Comparison of ENCODE assay signal across 12 mouse cellular contexts in genomic region chrX:99048111-99048510, GRCm38 (mm10). TPM values are rescaled to one million over a fixed set of nuclear protein-coding genes. Genes with fewer than 3 reads are reported as not detected.
A peak's percentile ranks its signal among the peaks of the same experiment; 100 is the strongest.
DNase-seq lines count a peak whose midpoint lies in the region; TF ChIP-seq lines count a peak whose summit lies in the region.
"Had no signal": no experiment of that assay in that cellular context is flagged by ENCODE, and none has a peak within 500 bp of the region (broad histone marks: within the 10 kb centered on the region; RNA-seq: fewer than 3 reads in every experiment).

No protein-coding gene starts in this region.

- no peak for DNase-seq in heart, embryonic 10.5 days (ENCODE audit: low spot score)
- no peak for DNase-seq in heart, postnatal 4 days
- peak; percentile 74 for DNase-seq in kidney, postnatal 14 days
- no peak for DNase-seq in adrenal gland, adult 8-10 months
- DNase-seq in gastrocnemius, postnatal 10 days = no peak
- no peak for DNase-seq in left cerebral cortex, adult 11 months (ENCODE audit: low spot score)
- DNase-seq: cerebellum, adult 11 months had no signal

- peaks cover 47% of the 10 kb centered on the region for H3K4me1 ChIP-seq in heart, embryonic 10.5 days
- H3K4me1 ChIP-seq in E14TG2a.4 (replicated peaks; ENCODE audit: low read depth, low read length) = peaks cover 94% of the 10 kb centered on the region
- H3K4me1 ChIP-seq in brown adipose tissue, adult 24 weeks (ENCODE audit: control insufficient read depth, insufficient read depth, insufficient read length, low read length) = peaks cover 9% of the 10 kb centered on the region

- H3K4me3 ChIP-seq in heart, embryonic 10.5 days = no peak overlapping the region
- H3K4me3 ChIP-seq in E14TG2a.4 (replicated peaks; ENCODE audit: low read length) = no peak overlapping the region
- no peak overlapping the region for H3K4me3 ChIP-seq in brown adipose tissue, adult 24 weeks (ENCODE audit: insufficient read depth, low read depth, low read length)
- H3K4me3 ChIP-seq: limb, embryonic 13.5 days; midbrain, embryonic 15.5 days had no signal

- 39% methylated on average over 4 of the region's 4 CpGs for WGBS in heart, embryonic 10.5 days

- H3K27ac ChIP-seq in heart, embryonic 10.5 days = peak overlapping the region; percentile 47; the same call in 1 of the 2 replicates
- H3K27ac ChIP-seq in brown adipose tissue, adult 24 weeks (replicated peaks; ENCODE audit: low read depth, low read length) = peak overlapping the region; percentile 89
- H3K27ac ChIP-seq: limb, embryonic 13.5 days; midbrain, embryonic 15.5 days had no signal

- no peaks in the 10 kb centered on the region for H3K9me3 ChIP-seq in heart, embryonic 10.5 days
- no peaks in the 10 kb centered on the region for H3K9me3 ChIP-seq in E14TG2a.4 (ENCODE audit: low read length)
- H3K9me3 ChIP-seq: limb, embryonic 13.5 days; midbrain, embryonic 15.5 days had no signal

- H3K36me3 ChIP-seq in heart, embryonic 10.5 days = no peaks in the 10 kb centered on the region
- no peaks in the 10 kb centered on the region for H3K36me3 ChIP-seq in E14TG2a.4 (ENCODE audit: insufficient read depth, low read length)
- H3K36me3 ChIP-seq: limb, embryonic 13.5 days; midbrain, embryonic 15.5 days had no signal

- peak; percentile 44 for TF ChIP-seq CTCF in E14TG2a.4 (conservative IDR thresholded peaks at IDR 0.05; ENCODE audit: low read length)

- H3K27me3 ChIP-seq in heart, embryonic 10.5 days (ENCODE audit: insufficient read depth, poor library complexity, severe bottlenecking) = peaks cover 43% of the 10 kb centered on the region; the same call in 1 of the 2 replicates
- H3K27me3 ChIP-seq in E14TG2a.4 (ENCODE audit: insufficient read depth, low read length) = peaks cover 12% of the 10 kb centered on the region; the same call in 1 of the 2 replicates

RNA-seq across cellular contexts. Expression of gene Stard8, which starts 45.1 kb away (rescaled TPM):
- polyA plus RNA-seq in heart, embryonic 10.5 days (2016; fragmentation: Nextera tagmentation; extraction: Ambion mirVana) = 19.7 and 23.1 TPM in 2 replicates
- total RNA-seq in heart, postnatal 4 days (2021) = 10 to 100 TPM; 23.1 to 28.7 TPM
- 5.0 and 6.7 TPM in 2 replicates for polyA plus RNA-seq in brown adipose tissue, adult 24 weeks (2012; ENCODE audit: insufficient read depth, insufficient read length, missing spikeins)
- 10 to 100 TPM; 33.4 to 72.4 (median 47.8) TPM for total RNA-seq in adrenal gland, adult 8-10 months (2022)
- 10 to 100 TPM; 38.0 to 42.7 TPM for total RNA-seq in gastrocnemius, postnatal 10 days (2021)
- polyA plus RNA-seq: C2C12 had no signal
